Mouse (Mus musculus): ENCODE measurements around the gene Hspa4. TPM values are rescaled to one million over a fixed set of nuclear protein-coding genes. Genes with fewer than 3 reads are reported as not detected.
"Not testable (repeated sequence)": the region's sequence is repeated elsewhere in the genome, so short reads cannot be mapped to it uniquely, and the experiment has no call there.

Gene Hspa4
- total RNA-seq, 2 experiments from 2014 or later = 164 to 170 TPM

- DNase-seq = no peak
- intact Hi-C loops (cut with DNase I) = no loop called here
Observed at GRCm38 (mm10) chr11:53308251-53308864, 8.1 kb upstream of the Hspa4 start.

- DNase-seq = no peak
- intact Hi-C loops (cut with DNase I) = no loop called here
Observed at GRCm38 (mm10) chr11:53307558-53308065, 7.4 kb upstream of the Hspa4 start.

GRCm38 (mm10) chr11:53306965-53307364 is 6.7 kb upstream of the Hspa4 start:
- intact Hi-C loops (cut with DNase I) = no loop called here

GRCm38 (mm10) chr11:53304044-53304840 is 4.0 kb upstream of the Hspa4 start:
- intact Hi-C loops (cut with DNase I) = no loop called here

More at GRCm38 (mm10) chr11:53306965-53307364, 6.7 kb upstream of the Hspa4 start:
- no peak for DNase-seq

GRCm38 (mm10) chr11:53301167-53301515 is 884 bp upstream of the Hspa4 start:
- intact Hi-C loops (cut with DNase I) = no loop called here
- no peak for DNase-seq

More at GRCm38 (mm10) chr11:53304044-53304840, 4.0 kb upstream of the Hspa4 start:
- no peak for DNase-seq

GRCm38 (mm10) chr11:53299551-53300329 is 517 bp downstream of the Hspa4 start:
- intact Hi-C loops (cut with DNase I) = no loop called here
- DNase-seq = peak; percentile 48

- no peak for DNase-seq
- intact Hi-C loops (cut with DNase I) = no loop called here
Observed at GRCm38 (mm10) chr11:53297947-53298860, 2.1 kb downstream of the Hspa4 start.

- intact Hi-C loops (cut with DNase I) = no loop called here
Observed at GRCm38 (mm10) chr11:53296880-53297279, 3.4 kb downstream of the Hspa4 start.

GRCm38 (mm10) chr11:53294441-53294840 is 5.8 kb downstream of the Hspa4 start:
- no peak for DNase-seq
- intact Hi-C loops (cut with DNase I) = no loop called here

More at GRCm38 (mm10) chr11:53296880-53297279, 3.4 kb downstream of the Hspa4 start:
- DNase-seq = no peak

- DNase-seq = no peak
- intact Hi-C loops (cut with DNase I) = no loop called here
Observed at GRCm38 (mm10) chr11:53290871-53291270, 9.4 kb downstream of the Hspa4 start.

GRCm38 (mm10) chr11:53290187-53290586 is 10.1 kb downstream of the Hspa4 start:
- DNase-seq; intact Hi-C loops (cut with DNase I): not testable (repeated sequence)

GRCm38 (mm10) chr11:53285885-53286284 is 14.4 kb downstream of the Hspa4 start:
- intact Hi-C loops (cut with DNase I) = loop anchor here (10.0 kb wide), 1 partner anchor 129 kb away; no protein-coding TSS in a partner anchor
- no peak for DNase-seq

GRCm38 (mm10) chr11:53278411-53278810 is 21.8 kb downstream of the Hspa4 start:
- intact Hi-C loops (cut with DNase I) = loop anchor here (10.0 kb wide), 1 partner anchor 116 kb away; no protein-coding TSS in a partner anchor
- DNase-seq = no peak

GRCm38 (mm10) chr11:53275358-53275757 is 24.9 kb downstream of the Hspa4 start:
- intact Hi-C loops (cut with DNase I) = loop anchor here (10.0 kb wide), 1 partner anchor 119 kb away; no protein-coding TSS in a partner anchor
- DNase-seq = no peak

- intact Hi-C loops (cut with DNase I) = loop anchor here (10.0 kb wide), 1 partner anchor 121 kb away; no protein-coding TSS in a partner anchor
- DNase-seq = no peak
Observed at GRCm38 (mm10) chr11:53273313-53273712, 26.9 kb downstream of the Hspa4 start.

- intact Hi-C loops (cut with DNase I) = no loop called here
- no peak for DNase-seq
Observed at GRCm38 (mm10) chr11:53269596-53269995, 30.7 kb downstream of the Hspa4 start.

- intact Hi-C loops (cut with DNase I) = no loop called here
- no peak for DNase-seq
Observed at GRCm38 (mm10) chr11:53260556-53260955, 39.7 kb downstream of the Hspa4 start.

GRCm38 (mm10) chr11:53260056-53260455 is 40.2 kb downstream of the Hspa4 start:
- no peak for DNase-seq
- intact Hi-C loops (cut with DNase I) = no loop called here

GRCm38 (mm10) chr11:53259047-53259632 is 41.1 kb downstream of the Hspa4 start:
- intact Hi-C loops (cut with DNase I) = loop anchor here (10.0 kb wide), 2 partner anchors 494 to 744 kb away; partner anchors contain the start of gene Fstl4
- no peak for DNase-seq

Measured in left cerebral cortex, postnatal 4 days (tissue).